23 mouse cellular contexts compared by ENCODE assay signal in genomic region chr7:94548332-94548731, GRCm38 (mm10).
"Had no signal": no experiment of that assay in that cellular context is flagged by ENCODE, and none has a peak within 500 bp of the region (broad histone marks: within the 10 kb centered on the region; RNA-seq: fewer than 3 reads in every experiment).

No protein-coding gene starts in this region.

- H3K4me2 ChIP-seq: kidney, embryonic 15.5 days; limb, embryonic 13.5 days; liver, embryonic 12.5 days; liver, embryonic 15.5 days; lung, embryonic 15.5 days; neural tube, embryonic 12.5 days had no signal

- H3K27me3 ChIP-seq: kidney, embryonic 15.5 days; limb, embryonic 13.5 days; liver, embryonic 12.5 days; liver, embryonic 15.5 days; lung, embryonic 15.5 days; megakaryocyte, embryonic 14.5 days; neural tube, embryonic 12.5 days had no signal

- H3K9ac ChIP-seq: kidney, embryonic 15.5 days; limb, embryonic 13.5 days; liver, embryonic 12.5 days; liver, embryonic 15.5 days; lung, embryonic 15.5 days; neural tube, embryonic 12.5 days had no signal

- H3K4me3 ChIP-seq: kidney, embryonic 15.5 days; left cerebral cortex, adult 2 months; limb, embryonic 13.5 days; liver, embryonic 12.5 days; liver, embryonic 15.5 days; lung, embryonic 15.5 days; megakaryocyte, embryonic 14.5 days; neural tube, embryonic 12.5 days had no signal

- H3K9me3 ChIP-seq: kidney, embryonic 15.5 days; limb, embryonic 13.5 days; liver, embryonic 12.5 days; liver, embryonic 15.5 days; lung, embryonic 15.5 days; neural tube, embryonic 12.5 days had no signal

- H3K4me1 ChIP-seq: kidney, embryonic 15.5 days; liver, embryonic 12.5 days; liver, embryonic 15.5 days; lung, embryonic 15.5 days; megakaryocyte, embryonic 14.5 days; neural tube, embryonic 12.5 days had no signal

- H3K27ac ChIP-seq: kidney, embryonic 15.5 days; left cerebral cortex, adult 2 months; limb, embryonic 13.5 days; liver, embryonic 12.5 days; liver, embryonic 15.5 days; lung, embryonic 15.5 days; neural tube, embryonic 12.5 days had no signal

- ATAC-seq: liver, embryonic 12.5 days had no signal

- H3K36me3 ChIP-seq: kidney, embryonic 15.5 days; limb, embryonic 13.5 days; liver, embryonic 12.5 days; liver, embryonic 15.5 days; lung, embryonic 15.5 days; neural tube, embryonic 12.5 days had no signal

- DNase-seq: kidney, adult 11 months; kidney, adult 8-10 months; kidney, postnatal 10 days; kidney, postnatal 36 days; layer of hippocampus, postnatal 36 days; liver; lung, adult 18-20 months; lung, postnatal 10 days; lung, postnatal 36 days; midbrain, embryonic 14.5 days; retina, postnatal 1 day; right cerebral cortex, postnatal 25 days; spleen, adult 18-20 months; thymus, adult 18-20 months; thymus, postnatal 36 days had no signal
